Mouse (Mus musculus) heart, embryonic 14.5 days (tissue): ENCODE data around the gene Vmn1r196. TPM values are rescaled to one million over a fixed set of nuclear protein-coding genes. Genes with fewer than 3 reads are reported as not detected.

ENCODE experiments used
- ATAC-seq: fragments of 200-750 bp; cut with Nextera tagmentation; 2 replicates; pipeline ENCODE4 v1.8.0; 2017; ENCODE audit warnings: low read depth, moderate TSS enrichment; ENCODE audit not compliant: insufficient number of reproducible peaks, insufficient read depth, low FRiP score
- H3K27ac ChIP-seq, 2 experiments: fragments of 200-500 bp in 1 of 2; fragments of 300-500 bp in 1 of 2; sonication (generic) in 1 of 2; replicated peaks in 1 of 2; 2 replicates each; pipeline ENCODE4 v1.5.1; 2012 to 2014; ENCODE audit warnings: low read depth in 2 of 2, low read length in 2 of 2, control low read depth in 1 of 2, mild to moderate bottlenecking in 1 of 2, mixed read lengths in 1 of 2; ENCODE audit not compliant: control insufficient read depth in 1 of 2, insufficient read depth in 1 of 2
- H3K27me3 ChIP-seq: fragments of 300-500 bp; sonication (generic); 2 replicates; pipeline ENCODE4 v1.6.1; 2014; ENCODE audit warnings: mild to moderate bottlenecking, low read length, control low read depth; ENCODE audit not compliant: control insufficient read depth, insufficient read depth
- H3K36me3 ChIP-seq: fragments of 300-500 bp; sonication (generic); 2 replicates; pipeline ENCODE4 v1.6.1; 2014; ENCODE audit warnings: mild to moderate bottlenecking, control low read depth, low read length, mixed read lengths; ENCODE audit not compliant: control insufficient read depth, insufficient read depth
- H3K4me1 ChIP-seq, 2 experiments: fragments of 200-500 bp in 1 of 2; fragments of 300-500 bp in 1 of 2; sonication (generic) in 1 of 2; 2 replicates each; pipeline ENCODE4 v1.6.1; 2012 to 2014; ENCODE audit warnings: low read length in 2 of 2, control low read depth in 1 of 2, mixed read lengths in 1 of 2; ENCODE audit not compliant: control insufficient read depth in 2 of 2, insufficient read depth in 2 of 2
- H3K4me2 ChIP-seq: fragments of 300-500 bp; sonication (generic); 2 replicates; pipeline ENCODE4 v1.6.1; 2014; ENCODE audit warnings: mild to moderate bottlenecking, low read length
- H3K4me3 ChIP-seq, 2 experiments: fragments of 200-500 bp in 1 of 2; fragments of 300-500 bp in 1 of 2; sonication (generic) in 1 of 2; 2 replicates each; pipeline ENCODE4 v1.5.1; 2012 to 2014; ENCODE audit warnings: low read length in 2 of 2, mild to moderate bottlenecking in 2 of 2, control low read depth in 1 of 2, low read depth in 1 of 2, moderate library complexity in 1 of 2; ENCODE audit not compliant: control insufficient read depth in 1 of 2, insufficient read depth in 1 of 2
- H3K9ac ChIP-seq: fragments of 300-500 bp; sonication (generic); 2 replicates; pipeline ENCODE4 v1.6.1; 2014; ENCODE audit warnings: mild to moderate bottlenecking, low read length
- H3K9me3 ChIP-seq: fragments of 300-500 bp; sonication (generic); 2 replicates; pipeline ENCODE4 v1.6.1; 2016; ENCODE audit warnings: low read length, control low read depth; ENCODE audit not compliant: control insufficient read depth
- WGBS: fragments of 180-500 bp; shearing (Covaris S2); extraction: QIAGEN DNeasy Blood & Tissue Kit; methylation state at CpG from one replicate; pipeline ENCODE4 v1.1.7; 2014; 5-methylcytosine and 5-hydroxymethylcytosine counted together
- polyA plus RNA-seq: library from polyadenylated mRNA; unstranded; fragments of >200 nt; fragmentation: Nextera tagmentation; extraction: Ambion mirVana; gene quantifications from 2 replicates; pipeline ENCODE4 v1.2.1, GENCODE M21; 2014

Gene Vmn1r196
- polyA plus RNA-seq, 1 experiment from 2014 or later = not detected

- no peaks in the 10 kb centered on the region for H3K36me3 ChIP-seq
- no peaks in the 10 kb centered on the region for H3K4me1 ChIP-seq
- H3K27ac ChIP-seq = no peak overlapping the region
- no peaks in the 10 kb centered on the region for H3K27me3 ChIP-seq
- no peak overlapping the region for H3K4me3 ChIP-seq
- ATAC-seq = no peak
- H3K9ac ChIP-seq = no peak overlapping the region
- H3K9me3 ChIP-seq = no peaks in the 10 kb centered on the region
- H3K4me2 ChIP-seq = no peak overlapping the region
Measured at GRCm38 (mm10) chr13:22320091-22320490, 30.4 kb downstream of the Vmn1r196 start.

- H3K4me3 ChIP-seq = no peak within 1 kb of the TSS
- no peaks in the 10 kb centered on the region for H3K9me3 ChIP-seq
- no peaks in the 10 kb centered on the region for H3K27me3 ChIP-seq
- H3K4me2 ChIP-seq = no peak within 1 kb of the TSS
- no peaks in the 10 kb centered on the region for H3K4me1 ChIP-seq
- no peak within 1 kb of the TSS for H3K9ac ChIP-seq
- H3K36me3 ChIP-seq = no peaks in the 10 kb centered on the region
- ATAC-seq = no peak
- H3K27ac ChIP-seq = no peak within 1 kb of the TSS
Measured at GRCm38 (mm10) chr13:22324289-22324688, 34.6 kb downstream of the Vmn1r196 start, which contains the start of gene Vmn1r197. Gene Vmn1r197, plus strand, starts transcription at chr13:22324589.

GRCm38 (mm10) chr13:22333269-22333668, 43.5 kb downstream of the Vmn1r196 start:
- no peak for ATAC-seq
- no peak overlapping the region for H3K9ac ChIP-seq
- H3K36me3 ChIP-seq = no peaks in the 10 kb centered on the region
- no peak overlapping the region for H3K4me3 ChIP-seq
- WGBS = 67% methylated on average over 2 of the region's 2 CpGs
- no peaks in the 10 kb centered on the region for H3K27me3 ChIP-seq
- H3K27ac ChIP-seq = no peak overlapping the region
- H3K4me1 ChIP-seq = no peaks in the 10 kb centered on the region
- H3K4me2 ChIP-seq = no peak overlapping the region
- no peaks in the 10 kb centered on the region for H3K9me3 ChIP-seq

- H3K36me3 ChIP-seq = no peaks in the 10 kb centered on the region
- ATAC-seq = no peak
- 74% methylated on average over 1 of the region's 1 CpGs for WGBS
- H3K4me3 ChIP-seq = no peak overlapping the region
- H3K9me3 ChIP-seq = no peaks in the 10 kb centered on the region
- no peaks in the 10 kb centered on the region for H3K4me1 ChIP-seq
- no peak overlapping the region for H3K9ac ChIP-seq
- H3K27ac ChIP-seq = no peak overlapping the region
- no peak overlapping the region for H3K4me2 ChIP-seq
- no peaks in the 10 kb centered on the region for H3K27me3 ChIP-seq
Measured at GRCm38 (mm10) chr13:22335565-22335964, 45.8 kb downstream of the Vmn1r196 start.

Other genes with a start within 250 kb of the Vmn1r196 start
- gene Hist1h4i, start 248.6 kb upstream of the Vmn1r196 start, polyA plus RNA-seq = 8.1 and 9.3 TPM in 2 replicates
- gene Hist1h2ag, start 247.0 kb upstream of the Vmn1r196 start, polyA plus RNA-seq = 9.7 and 11.2 TPM in 2 replicates
- gene Hist1h2bj, start 246.7 kb upstream of the Vmn1r196 start, polyA plus RNA-seq = 2.5 and 2.6 TPM in 2 replicates
- gene Vmn1r188, start 205.5 kb upstream of the Vmn1r196 start, polyA plus RNA-seq = not detected in 2 replicates
- not detected in 2 replicates for gene Vmn1r189, start 184.1 kb upstream of the Vmn1r196 start, polyA plus RNA-seq
- not detected in 2 replicates for gene Vmn1r191, start 106.0 kb upstream of the Vmn1r196 start, polyA plus RNA-seq
- gene Vmn1r192, start 98.8 kb upstream of the Vmn1r196 start, polyA plus RNA-seq = not detected in 2 replicates
- gene Vmn1r193, start 66.8 kb upstream of the Vmn1r196 start, polyA plus RNA-seq = not detected in 2 replicates
- not detected in 2 replicates for gene Vmn1r194, start 45.7 kb upstream of the Vmn1r196 start, polyA plus RNA-seq
- not detected in 2 replicates for gene Vmn1r195, start 19.4 kb upstream of the Vmn1r196 start, polyA plus RNA-seq
- gene Vmn1r197, start 34.7 kb downstream of the Vmn1r196 start, polyA plus RNA-seq = not detected in 2 replicates
- gene Vmn1r198, start 60.4 kb downstream of the Vmn1r196 start, polyA plus RNA-seq = not detected in 2 replicates
- gene Vmn1r199, start 89.9 kb downstream of the Vmn1r196 start, polyA plus RNA-seq = not detected in 2 replicates
- gene Vmn1r200, start 100.5 kb downstream of the Vmn1r196 start, polyA plus RNA-seq = not detected in 2 replicates
- not detected in 2 replicates for gene Vmn1r201, start 182.0 kb downstream of the Vmn1r196 start, polyA plus RNA-seq
- not detected in 2 replicates for gene Vmn1r202, start 215.5 kb downstream of the Vmn1r196 start, polyA plus RNA-seq
- not detected in 2 replicates for gene Vmn1r203, start 228.2 kb downstream of the Vmn1r196 start, polyA plus RNA-seq